Mouse (Mus musculus): ENCODE measurements at regions not wholly inside any gene's neighbourhood (a gene's known extent, or its start where the extent isn't known, plus 50 kb on each side); places are given as distances from the start of the nearest gene placed in this dataset.

DNA sequence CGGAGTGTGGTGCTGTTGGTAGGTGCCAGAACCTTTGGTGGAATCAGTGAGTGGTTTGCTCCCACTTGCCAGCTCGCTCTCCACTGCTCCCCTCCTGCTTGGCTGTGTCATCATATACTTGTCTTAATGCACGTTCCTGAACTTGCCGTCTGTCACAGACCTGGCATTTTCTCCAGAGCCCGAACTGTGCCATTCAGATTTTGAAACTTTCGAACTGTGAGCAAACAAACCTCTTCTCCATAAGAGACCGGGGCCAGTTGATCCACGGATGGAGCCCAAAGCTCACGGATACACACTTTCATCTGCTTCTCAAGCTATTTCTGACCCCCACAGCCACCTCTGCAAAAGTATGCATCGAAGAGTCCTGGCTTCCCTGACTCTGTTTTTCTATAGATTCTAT, 141.0 kb upstream of the Rreb1 start:
- TF ChIP-seq POLR2A (IDR thresholded peaks at IDR 0.05; ENCODE audit: low read depth, low read length) (no peak), CTCF (IDR thresholded peaks at IDR 0.05; ENCODE audit: borderline replicate concordance, insufficient read depth, low read length) (no peak)
- H3K4me3 ChIP-seq (ENCODE audit: insufficient read depth, low read length), result no peak overlapping the region
- H3K4me1 ChIP-seq (ENCODE audit: control insufficient read depth, insufficient read depth, low read length), result no peaks in the 10 kb centered on the region
- H3K27ac ChIP-seq (ENCODE audit: insufficient read depth, low read length), result no peak overlapping the region

DNA sequence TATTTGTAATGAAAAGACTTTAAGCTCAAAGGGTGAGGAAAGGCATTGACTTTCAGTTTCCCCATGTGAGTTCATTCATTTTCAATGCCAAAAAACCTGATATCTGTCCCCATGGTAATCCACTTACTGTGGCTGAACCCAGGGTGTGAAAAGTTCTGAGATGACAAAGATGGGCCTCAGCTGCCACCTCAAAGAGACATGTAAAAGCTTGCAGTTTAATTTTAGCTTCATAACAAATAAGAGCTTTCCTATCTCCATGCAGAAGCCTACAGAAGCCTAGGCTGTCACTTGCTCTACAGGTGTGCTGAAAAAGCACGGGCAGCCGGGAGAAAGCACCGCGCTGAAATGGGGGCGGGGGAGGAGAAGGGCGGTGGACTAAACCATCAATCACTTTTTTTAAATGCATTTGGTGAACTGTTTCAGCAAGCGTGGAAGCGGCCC, 140.1 kb upstream of the Rreb1 start:
- no peak overlapping the region for H3K27ac ChIP-seq (ENCODE audit: insufficient read depth, low read length)
- TF ChIP-seq CTCF (IDR thresholded peaks at IDR 0.05; ENCODE audit: borderline replicate concordance, insufficient read depth, low read length), result no peak
- TF ChIP-seq POLR2A (IDR thresholded peaks at IDR 0.05; ENCODE audit: low read depth, low read length), result no peak
- H3K4me1 ChIP-seq (ENCODE audit: control insufficient read depth, insufficient read depth, low read length), result no peaks in the 10 kb centered on the region
- H3K4me3 ChIP-seq (ENCODE audit: insufficient read depth, low read length), result no peak overlapping the region

DNA sequence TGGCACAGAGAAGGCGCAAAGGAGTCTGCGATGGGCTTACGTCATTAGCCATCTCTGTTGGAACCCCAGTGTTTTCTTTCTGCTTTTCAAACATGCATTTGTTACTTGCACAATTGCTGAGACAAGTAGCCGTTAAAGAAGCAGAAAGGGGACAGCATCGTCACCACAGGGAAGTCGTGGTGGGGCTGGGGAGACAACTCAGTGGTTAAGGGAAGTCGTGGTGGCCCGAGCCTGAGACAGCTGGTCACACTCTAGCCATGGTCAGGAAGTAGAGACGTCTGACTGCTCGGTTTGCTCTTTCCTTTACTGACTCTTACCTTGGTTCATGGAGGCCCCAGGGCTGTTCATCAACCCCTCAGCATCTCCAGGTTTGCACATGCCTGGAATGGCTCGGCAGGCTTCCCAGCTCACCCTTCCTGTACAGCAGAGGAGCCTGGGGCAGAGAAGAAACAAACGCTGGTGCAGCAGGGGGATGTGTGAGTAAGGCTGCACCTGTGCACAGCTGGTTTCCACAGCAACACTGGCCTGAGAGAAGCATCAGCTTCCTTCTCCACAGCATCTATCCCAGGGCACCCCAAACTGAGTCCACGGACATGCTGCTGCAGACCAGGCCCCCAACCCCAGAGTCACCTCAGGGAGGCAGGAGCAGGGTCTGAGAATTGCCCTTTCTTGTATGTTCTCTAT, 135.6 kb upstream of the Rreb1 start:
- TF ChIP-seq CTCF (IDR thresholded peaks at IDR 0.05; ENCODE audit: borderline replicate concordance, insufficient read depth, low read length) (no peak), POLR2A (IDR thresholded peaks at IDR 0.05; ENCODE audit: low read depth, low read length) (no peak)
- H3K27ac ChIP-seq (ENCODE audit: insufficient read depth, low read length), result no peak overlapping the region
- H3K4me3 ChIP-seq (ENCODE audit: insufficient read depth, low read length), result no peak overlapping the region
- H3K4me1 ChIP-seq (ENCODE audit: control insufficient read depth, insufficient read depth, low read length), result no peaks in the 10 kb centered on the region

DNA sequence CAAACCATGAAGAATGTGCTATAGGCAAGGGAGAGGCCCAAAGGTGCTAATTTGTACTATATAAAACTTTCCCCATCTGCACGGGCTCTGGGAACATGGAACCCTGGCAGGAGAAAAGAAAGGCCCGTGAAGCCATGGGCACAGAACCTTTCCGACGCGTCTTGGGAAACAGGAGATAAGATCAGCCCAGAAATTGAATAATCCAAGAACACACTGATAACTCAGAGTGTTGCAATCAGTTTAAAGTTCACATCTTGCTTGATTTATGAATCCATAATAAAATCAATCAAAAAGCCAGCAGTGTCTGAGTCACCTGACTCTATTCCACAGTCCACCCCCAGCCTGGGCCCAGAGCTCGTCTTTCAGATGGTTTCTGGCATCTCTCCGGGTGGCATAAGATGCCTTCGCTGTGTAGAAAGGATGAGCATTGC, 133.4 kb upstream of the Rreb1 start:
- H3K4me3 ChIP-seq (ENCODE audit: insufficient read depth, low read length), result no peak overlapping the region

DNA sequence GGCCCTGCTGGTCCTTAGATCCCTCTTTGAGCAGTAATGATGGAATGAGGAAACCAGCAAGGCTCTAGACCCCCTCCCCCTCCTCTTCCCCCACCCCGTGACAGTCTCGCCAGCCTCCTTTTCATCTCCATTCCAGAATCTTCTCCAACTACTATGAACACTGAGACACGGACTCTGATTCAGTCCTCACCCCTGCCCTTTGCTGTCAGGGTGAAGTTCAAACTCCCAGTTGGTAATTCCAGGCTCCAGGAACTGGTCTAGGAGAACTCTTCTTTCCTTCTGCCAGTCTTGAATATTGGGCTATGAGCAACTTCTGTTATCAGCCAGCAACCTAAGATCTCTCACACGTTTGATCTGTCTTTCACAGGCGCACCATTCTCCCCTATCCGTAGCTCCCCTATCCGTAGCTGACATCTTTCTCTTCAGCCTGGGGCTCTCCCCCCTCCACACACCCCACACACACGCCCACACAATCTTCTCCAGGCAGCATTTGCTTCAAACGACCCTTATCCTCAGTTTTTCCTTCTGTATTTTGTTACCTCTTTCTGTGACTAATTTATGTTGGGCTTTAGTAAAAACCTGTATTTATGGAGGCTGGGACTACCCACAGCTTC, 128.6 kb upstream of the Rreb1 start:
- H3K27ac ChIP-seq (ENCODE audit: insufficient read depth, low read length), result no peak overlapping the region
- TF ChIP-seq POLR2A (IDR thresholded peaks at IDR 0.05; ENCODE audit: low read depth, low read length) (no peak), CTCF (IDR thresholded peaks at IDR 0.05; ENCODE audit: borderline replicate concordance, insufficient read depth, low read length) (no peak)
- no peak overlapping the region for H3K4me3 ChIP-seq (ENCODE audit: insufficient read depth, low read length)
- H3K4me1 ChIP-seq (ENCODE audit: control insufficient read depth, insufficient read depth, low read length), result no peaks in the 10 kb centered on the region

More for the DNA sequence above, 133.4 kb upstream of the Rreb1 start:
- no peak overlapping the region for H3K27ac ChIP-seq (ENCODE audit: insufficient read depth, low read length)
- no peaks in the 10 kb centered on the region for H3K4me1 ChIP-seq (ENCODE audit: control insufficient read depth, insufficient read depth, low read length)
- TF ChIP-seq CTCF (IDR thresholded peaks at IDR 0.05; ENCODE audit: borderline replicate concordance, insufficient read depth, low read length) (no peak), POLR2A (IDR thresholded peaks at IDR 0.05; ENCODE audit: low read depth, low read length) (no peak)

DNA sequence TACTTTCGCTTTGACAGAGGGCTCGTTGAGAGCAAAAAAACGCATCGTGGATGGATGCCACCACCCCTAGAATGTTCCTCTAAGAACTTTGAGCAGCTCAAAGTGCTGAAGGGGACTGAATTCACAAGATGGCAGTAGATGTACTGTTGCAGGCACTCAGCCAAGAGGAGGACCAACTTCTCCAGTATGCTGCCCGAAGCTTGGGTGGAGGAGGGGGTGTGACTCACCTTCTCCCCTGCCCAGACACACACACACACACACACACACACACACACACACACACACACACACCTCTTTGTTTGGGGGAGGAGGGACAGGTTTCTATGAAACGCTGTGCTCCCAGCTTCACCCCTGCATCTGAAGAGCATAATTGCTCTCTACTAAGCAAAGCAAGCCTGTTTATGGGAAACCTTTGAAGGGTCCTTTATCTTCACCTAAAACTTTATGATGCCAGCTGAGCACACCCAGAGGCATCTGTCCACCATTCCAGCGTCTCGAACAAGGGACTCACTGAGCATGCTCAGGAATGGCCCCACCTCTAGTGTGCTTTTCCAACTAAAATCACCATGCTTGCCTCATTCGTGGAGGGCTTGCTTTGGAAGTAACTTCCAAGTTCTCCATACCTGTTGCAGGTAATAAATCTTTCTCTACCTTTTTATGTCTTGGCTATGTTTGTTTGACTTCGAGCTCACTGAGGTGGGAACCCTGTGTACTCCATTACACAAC, 126.8 kb upstream of the Rreb1 start:
- no peak for TF ChIP-seq CTCF (IDR thresholded peaks at IDR 0.05; ENCODE audit: borderline replicate concordance, insufficient read depth, low read length)
- no peak for TF ChIP-seq POLR2A (IDR thresholded peaks at IDR 0.05; ENCODE audit: low read depth, low read length)
- Histone ChIP-seq H3K4me1 (ENCODE audit: control insufficient read depth, insufficient read depth, low read length) (no peaks in the 10 kb centered on the region), H3K27ac (ENCODE audit: insufficient read depth, low read length) (no peak overlapping the region), H3K4me3 (ENCODE audit: insufficient read depth, low read length) (no peak overlapping the region)

DNA sequence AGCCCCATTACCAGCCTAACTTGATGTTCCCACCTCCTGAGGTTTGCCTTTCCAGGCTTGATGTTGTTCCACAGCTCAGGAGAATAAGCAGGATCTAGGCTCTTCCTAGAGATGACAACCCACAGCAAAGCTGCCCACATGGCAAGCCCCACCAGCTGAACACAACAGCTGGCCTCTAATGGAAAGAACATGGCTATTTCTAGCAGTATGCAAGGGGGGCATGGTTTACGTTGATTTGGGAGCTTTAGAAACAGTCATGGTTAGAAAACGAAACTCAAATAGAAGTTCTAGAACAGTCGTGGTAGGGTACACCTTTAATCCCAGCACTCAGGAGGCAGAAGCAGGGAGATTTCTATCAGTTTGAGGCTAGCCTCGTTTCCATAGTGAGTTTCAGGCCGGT, 123.5 kb upstream of the Rreb1 start:
- no peak for TF ChIP-seq CTCF (IDR thresholded peaks at IDR 0.05; ENCODE audit: borderline replicate concordance, insufficient read depth, low read length)
- TF ChIP-seq POLR2A (IDR thresholded peaks at IDR 0.05; ENCODE audit: low read depth, low read length), result no peak
- Histone ChIP-seq H3K4me1 (ENCODE audit: control insufficient read depth, insufficient read depth, low read length) (no peaks in the 10 kb centered on the region), H3K27ac (ENCODE audit: insufficient read depth, low read length) (no peak overlapping the region), H3K4me3 (ENCODE audit: insufficient read depth, low read length) (no peak overlapping the region)

DNA sequence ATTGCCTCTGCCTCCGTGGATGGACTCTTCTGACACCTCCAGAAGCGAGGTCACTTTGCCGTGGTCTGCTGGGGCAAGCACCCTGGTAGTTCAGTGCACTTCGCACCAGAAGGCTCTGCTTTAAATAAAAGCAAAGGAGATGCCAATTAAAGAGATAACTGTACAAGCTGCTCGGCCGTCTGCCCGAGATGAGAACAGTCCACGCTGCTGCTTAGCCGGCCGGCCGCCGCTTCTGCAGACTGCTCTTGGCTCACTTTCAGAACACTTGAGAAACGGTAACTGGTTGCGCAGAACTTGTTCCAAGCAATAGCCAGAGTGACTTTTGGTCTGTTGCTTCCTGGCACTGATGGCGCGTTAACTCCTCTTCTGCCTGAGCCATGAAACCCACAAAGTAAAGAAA, 121.0 kb upstream of the Rreb1 start:
- Histone ChIP-seq H3K27ac (ENCODE audit: insufficient read depth, low read length) (no peak overlapping the region), H3K4me3 (ENCODE audit: insufficient read depth, low read length) (no peak overlapping the region), H3K4me1 (ENCODE audit: control insufficient read depth, insufficient read depth, low read length) (no peaks in the 10 kb centered on the region)
- no peak for TF ChIP-seq CTCF (IDR thresholded peaks at IDR 0.05; ENCODE audit: borderline replicate concordance, insufficient read depth, low read length)
- no peak for TF ChIP-seq POLR2A (IDR thresholded peaks at IDR 0.05; ENCODE audit: low read depth, low read length)

DNA sequence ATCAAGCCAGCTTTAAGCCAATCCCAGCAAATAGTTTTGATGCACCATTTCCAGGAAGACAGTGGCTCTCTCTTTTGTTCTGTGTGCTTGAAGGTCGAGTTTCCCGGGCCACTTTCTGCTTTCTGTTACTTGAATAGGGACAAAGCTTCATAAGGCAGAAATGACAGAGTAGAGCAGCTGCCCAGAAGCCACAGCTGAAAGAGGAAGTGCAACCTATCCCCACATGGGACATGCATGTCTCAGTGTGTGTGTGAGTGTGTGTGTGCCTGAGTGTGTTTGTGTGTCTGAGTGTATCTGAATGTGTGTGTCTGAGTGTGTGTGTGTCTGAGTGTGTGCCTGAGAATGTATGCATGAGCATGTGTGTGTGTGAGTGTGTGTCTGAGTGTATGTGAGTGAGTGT, 120.2 kb upstream of the Rreb1 start:
- H3K4me3 ChIP-seq (ENCODE audit: insufficient read depth, low read length), result no peak overlapping the region
- TF ChIP-seq POLR2A (IDR thresholded peaks at IDR 0.05; ENCODE audit: low read depth, low read length), result no peak
- no peak for TF ChIP-seq CTCF (IDR thresholded peaks at IDR 0.05; ENCODE audit: borderline replicate concordance, insufficient read depth, low read length)
- H3K4me1 ChIP-seq (ENCODE audit: control insufficient read depth, insufficient read depth, low read length), result no peaks in the 10 kb centered on the region
- no peak overlapping the region for H3K27ac ChIP-seq (ENCODE audit: insufficient read depth, low read length)

DNA sequence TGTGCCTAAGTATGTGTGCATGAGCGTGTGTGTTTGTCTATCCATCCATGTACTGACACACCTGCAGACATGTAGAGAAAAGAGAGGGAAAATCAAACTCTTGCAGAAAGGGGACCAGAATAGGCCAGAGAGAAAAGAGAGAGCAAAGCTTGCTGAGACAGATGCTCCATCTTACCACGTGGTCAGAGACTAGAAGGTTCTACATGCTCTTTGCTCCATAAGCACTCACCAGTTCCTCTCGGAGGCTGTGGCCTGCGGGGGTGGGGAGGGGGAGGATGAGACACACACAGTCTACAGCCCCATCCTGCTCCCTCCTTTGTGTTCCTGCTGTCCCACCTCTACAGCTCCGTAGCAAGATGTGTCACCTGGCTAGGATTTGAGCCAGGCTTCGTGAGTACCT, 119.7 kb upstream of the Rreb1 start:
- Histone ChIP-seq H3K4me3 (ENCODE audit: insufficient read depth, low read length) (no peak overlapping the region), H3K27ac (ENCODE audit: insufficient read depth, low read length) (no peak overlapping the region), H3K4me1 (ENCODE audit: control insufficient read depth, insufficient read depth, low read length) (no peaks in the 10 kb centered on the region)
- TF ChIP-seq POLR2A (IDR thresholded peaks at IDR 0.05; ENCODE audit: low read depth, low read length) (no peak), CTCF (IDR thresholded peaks at IDR 0.05; ENCODE audit: borderline replicate concordance, insufficient read depth, low read length) (no peak)

Measured in embryonic fibroblast, embryonic 13.5 days (primary cell).